8 mouse cellular contexts compared by ENCODE assay signal in genomic region chr2:32259657-32260417, GRCm38 (mm10). TPM values are rescaled to one million over a fixed set of nuclear protein-coding genes. Genes with fewer than 3 reads are reported as not detected.
DNase-seq lines count a peak whose midpoint lies in the region; ATAC-seq and TF ChIP-seq lines count a peak whose summit lies in the region.

Gene Uck1 (minus strand): TSS chr2:32260159.

- H3K4me3 ChIP-seq in C2C12 (ENCODE audit: insufficient read depth, poor library complexity, severe bottlenecking), result peak within 1 kb of the TSS; percentile 71
- peak within 1 kb of the TSS; percentile 91 for H3K4me3 ChIP-seq in erythroblast, embryonic 14.5 days (replicated peaks)
- H3K4me3 ChIP-seq in heart, embryonic 13.5 days, result peak within 1 kb of the TSS; percentile 91
- H3K4me3 ChIP-seq in liver, embryonic 12.5 days, result peak within 1 kb of the TSS; percentile 91
- peak within 1 kb of the TSS; percentile 90 for H3K4me3 ChIP-seq in stomach, embryonic 15.5 days (replicated peaks)

- peak within 1 kb of the TSS; percentile 53 for H3K27ac ChIP-seq in heart, embryonic 13.5 days (replicated peaks)
- H3K27ac ChIP-seq in liver, embryonic 12.5 days, result peak within 1 kb of the TSS; percentile 80
- peak within 1 kb of the TSS; percentile 67 for H3K27ac ChIP-seq in stomach, embryonic 15.5 days

- H3K79me3 ChIP-seq in C2C12 (ENCODE audit: low read depth), result peaks cover 12% of the 10 kb centered on the region

- peak within 1 kb of the TSS; percentile 87 for H3K9ac ChIP-seq in heart, embryonic 13.5 days
- peak within 1 kb of the TSS; percentile 93 for H3K9ac ChIP-seq in liver, embryonic 12.5 days
- H3K9ac ChIP-seq in stomach, embryonic 15.5 days, result peak within 1 kb of the TSS; percentile 89

- TF ChIP-seq CTCF in C2C12 (IDR thresholded peaks at IDR 0.05; ENCODE audit: control insufficient read depth, insufficient read depth, insufficient read length), result no peak
- TF ChIP-seq CTCF in brain, embryonic 14.5 days (IDR thresholded peaks at IDR 0.05; ENCODE audit: borderline replicate concordance, extremely low read depth, insufficient read depth, insufficient read length), result no peak

- H3K9me3 ChIP-seq in erythroblast, embryonic 14.5 days (ENCODE audit: control insufficient read depth, low read length), result no peaks in the 10 kb centered on the region
- no peaks in the 10 kb centered on the region for H3K9me3 ChIP-seq in heart, embryonic 13.5 days
- H3K9me3 ChIP-seq in liver, embryonic 12.5 days (replicated peaks), result no peaks in the 10 kb centered on the region
- H3K9me3 ChIP-seq in stomach, embryonic 15.5 days, result no peaks in the 10 kb centered on the region

- H3K27me3 ChIP-seq in C2C12 (ENCODE audit: control insufficient read depth, insufficient read depth, insufficient read length), result no peaks in the 10 kb centered on the region
- no peaks in the 10 kb centered on the region for H3K27me3 ChIP-seq in erythroblast, embryonic 14.5 days (ENCODE audit: control insufficient read depth)
- no peaks in the 10 kb centered on the region for H3K27me3 ChIP-seq in heart, embryonic 13.5 days (replicated peaks)
- H3K27me3 ChIP-seq in liver, embryonic 12.5 days (replicated peaks), result no peaks in the 10 kb centered on the region
- no peaks in the 10 kb centered on the region for H3K27me3 ChIP-seq in stomach, embryonic 15.5 days (replicated peaks)

- ATAC-seq in heart, embryonic 13.5 days (ENCODE audit: extremely low read depth, insufficient number of reproducible peaks, low FRiP score, low TSS enrichment), result peak; percentile 82
- ATAC-seq in liver, embryonic 12.5 days, result peak; percentile 95
- ATAC-seq in stomach, embryonic 15.5 days (ENCODE audit: insufficient read depth, low FRiP score, low read depth), result peak; percentile 92

- H3K79me2 ChIP-seq in C2C12 (ENCODE audit: control insufficient read depth, insufficient read depth), result peaks cover 20% of the 10 kb centered on the region

- H3K4me1 ChIP-seq in erythroblast, embryonic 14.5 days (ENCODE audit: control insufficient read depth), result peaks cover 34% of the 10 kb centered on the region
- peaks cover 14% of the 10 kb centered on the region for H3K4me1 ChIP-seq in heart, embryonic 13.5 days
- peaks cover 20% of the 10 kb centered on the region for H3K4me1 ChIP-seq in liver, embryonic 12.5 days
- H3K4me1 ChIP-seq in stomach, embryonic 15.5 days, result peaks cover 12% of the 10 kb centered on the region

- H3K4me2 ChIP-seq in heart, embryonic 13.5 days, result peak within 1 kb of the TSS; percentile 82
- H3K4me2 ChIP-seq in liver, embryonic 12.5 days, result peak within 1 kb of the TSS; percentile 92
- peak within 1 kb of the TSS; percentile 76 for H3K4me2 ChIP-seq in stomach, embryonic 15.5 days

- peak within 1 kb of the TSS; percentile 95 for H3ac ChIP-seq in C2C12 (ENCODE audit: control insufficient read depth, insufficient read length, low read depth)

- WGBS in heart, embryonic 13.5 days, result 1% methylated on average over 59 of the region's 59 CpGs
- 1% methylated on average over 59 of the region's 59 CpGs for WGBS in liver, embryonic 12.5 days (ENCODE audit: insufficient replicate concordance)
- WGBS in stomach, embryonic 15.5 days, result 1% methylated on average over 59 of the region's 59 CpGs

- peak; percentile 93 for DNase-seq in brain, embryonic 14.5 days (ENCODE audit: low read depth)
- DNase-seq in kidney, postnatal 10 days, result peak; percentile 93
- DNase-seq in natural killer cell, adult 2 months (ENCODE audit: low spot score in 2 of 2), result peak; percentile 85 to 88

- H3K36me3 ChIP-seq in C2C12 (ENCODE audit: control insufficient read depth, insufficient read depth), result peaks cover 34% of the 10 kb centered on the region
- H3K36me3 ChIP-seq in erythroblast, embryonic 14.5 days (ENCODE audit: control insufficient read depth), result peaks cover 40% of the 10 kb centered on the region
- H3K36me3 ChIP-seq in heart, embryonic 13.5 days, result peaks cover 33% of the 10 kb centered on the region
- H3K36me3 ChIP-seq in liver, embryonic 12.5 days, result peaks cover 32% of the 10 kb centered on the region
- peaks cover 10% of the 10 kb centered on the region; the same call in 1 of the 2 replicates for H3K36me3 ChIP-seq in stomach, embryonic 15.5 days

- peak; percentile 52; the same call in 1 of the 2 replicates for TF ChIP-seq POLR2A in brain, embryonic 14.5 days (IDR thresholded peaks at IDR 0.05; ENCODE audit: borderline replicate concordance, extremely low read depth, insufficient read depth, insufficient read length, poor library complexity, severe bottlenecking)

TF ChIP-seq in C2C12, 6 proteins besides CTCF, POLR2A, EP300 and RAD21:
- TF ChIP-seq FOSL1 (IDR thresholded peaks at IDR 0.05; ENCODE audit: insufficient read depth, low read length, poor library complexity, severe bottlenecking) (no peak), MAX (IDR thresholded peaks at IDR 0.05) (peak; percentile 84)

RNA-seq across cellular contexts. Expression of gene Uck1, which starts in this region (rescaled TPM):
- 47.7 TPM for polyA plus RNA-seq in C2C12 (2012; fragmentation: generic; extraction: Trizol)
- 70.7 and 82.4 TPM in 2 replicates for polyA plus RNA-seq in brain, embryonic 14.5 days (2012; rRNA removed)
- polyA plus RNA-seq in erythroblast, embryonic 14.5 days (2012), result 2.1 and 2.6 TPM in 2 replicates
- polyA plus RNA-seq in heart, embryonic 13.5 days (2015; fragmentation: Nextera tagmentation; extraction: Ambion mirVana), result 44.8 and 45.3 TPM in 2 replicates
- 39.9 and 42.0 TPM in 2 replicates for polyA plus RNA-seq in liver, embryonic 12.5 days (2016; fragmentation: Nextera tagmentation; extraction: Ambion mirVana)
- polyA plus RNA-seq in stomach, embryonic 15.5 days (2015; fragmentation: Nextera tagmentation; extraction: Ambion mirVana), result 59.6 and 65.4 TPM in 2 replicates

Comparison
In these comparisons a context has a peak if more than half of its experiments do, and no peak if none do; other contexts are left out.
1. Peak in every context shown above with its lines: DNase-seq, ATAC-seq, H3K4me3 ChIP-seq and H3K27ac ChIP-seq.
2. RNA of gene Uck1 (polyA plus RNA-seq): 70.7 to 82.4 TPM in brain, embryonic 14.5 days, 59.6 to 65.4 TPM in stomach, embryonic 15.5 days, 47.7 TPM in C2C12 (single experiment), 44.8 to 45.3 TPM in heart, embryonic 13.5 days and 39.9 to 42.0 TPM in liver, embryonic 12.5 days; 2.1 to 2.6 TPM in erythroblast, embryonic 14.5 days; every median in the first group is over 10 times any median in the second.